Mouse (Mus musculus) induced T-regulatory cell, adult 2 months (primary cell): ENCODE measurements around the gene Ssh3.

Experiments
- DNase-seq: peaks from one replicate; pipeline ENCODE4 v3.0.0-alpha.2; 2012; ENCODE audit warnings: low read depth

Gene Ssh3

DNA sequence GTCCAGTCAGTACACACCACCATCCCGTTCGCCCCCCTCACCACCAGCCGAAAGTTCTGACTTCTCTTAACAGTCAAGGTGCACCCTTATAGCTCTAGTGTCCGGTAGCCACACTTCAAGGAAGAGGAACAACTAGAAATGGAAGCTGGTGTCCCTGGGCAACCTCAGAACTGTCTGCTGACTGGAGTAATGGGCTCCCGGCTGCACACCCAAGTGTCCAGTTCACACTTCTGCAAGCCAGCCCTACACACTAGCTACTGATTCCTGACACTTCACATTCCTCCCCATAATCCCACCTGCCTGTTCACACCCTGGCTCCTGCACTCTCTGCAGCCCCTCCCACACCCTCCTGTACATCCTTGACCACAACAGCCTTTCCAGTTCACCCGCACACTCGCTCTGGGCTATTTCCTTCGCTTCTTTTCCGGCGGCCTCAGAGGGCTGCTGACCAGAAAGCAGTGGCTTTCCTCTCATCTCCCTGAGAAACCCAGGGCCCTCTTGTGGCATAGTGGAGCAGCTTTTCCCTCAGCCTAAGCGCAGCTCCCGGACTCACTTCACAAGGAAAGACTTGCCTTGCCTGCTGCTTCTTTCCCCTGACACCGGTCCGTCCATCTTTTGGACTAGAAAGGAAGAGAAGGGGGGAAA, 52.8 kb downstream of the Ssh3 start:
- DNase-seq: peak; percentile 35

- peak; percentile 46 for DNase-seq
Measured at GRCm38 (mm10) chr19:4215451-4215840, 53.5 kb downstream of the Ssh3 start.

DNA sequence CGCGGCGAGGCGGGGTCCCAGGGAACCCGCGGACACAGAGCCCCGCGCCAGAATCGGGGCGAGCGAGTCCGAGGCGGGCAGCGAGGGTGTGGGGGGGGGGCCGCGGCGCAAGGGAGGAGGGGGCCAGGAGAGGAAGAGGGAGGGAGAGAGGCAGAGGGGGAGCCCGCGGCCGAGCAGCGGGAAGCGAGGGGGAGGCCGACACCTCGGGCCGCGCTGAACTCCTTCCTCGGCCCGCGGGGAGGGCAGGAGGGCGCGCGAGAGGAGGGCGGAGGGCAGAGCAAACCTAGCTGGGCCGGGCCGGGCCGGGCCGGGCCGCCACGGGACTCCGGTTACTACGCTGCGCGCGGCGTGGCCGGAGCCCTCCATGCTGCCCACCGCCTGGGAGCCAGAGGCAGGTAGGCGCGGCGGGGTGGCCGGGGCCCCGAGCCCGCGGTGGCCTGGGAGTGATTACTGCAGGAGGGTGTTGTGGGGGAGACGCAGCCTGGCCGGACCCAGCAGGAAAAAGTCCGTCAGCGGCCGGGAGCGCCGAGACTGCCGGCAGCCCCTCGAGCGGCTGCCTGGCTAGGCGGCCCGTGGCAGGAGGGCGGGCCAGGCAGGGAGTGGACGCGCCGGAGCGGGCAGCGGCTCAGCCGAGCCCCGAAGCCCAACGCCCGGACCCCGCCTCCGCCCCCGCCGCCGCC, 54.1 kb downstream of the Ssh3 start:
- peak; percentile 56 for DNase-seq

DNA sequence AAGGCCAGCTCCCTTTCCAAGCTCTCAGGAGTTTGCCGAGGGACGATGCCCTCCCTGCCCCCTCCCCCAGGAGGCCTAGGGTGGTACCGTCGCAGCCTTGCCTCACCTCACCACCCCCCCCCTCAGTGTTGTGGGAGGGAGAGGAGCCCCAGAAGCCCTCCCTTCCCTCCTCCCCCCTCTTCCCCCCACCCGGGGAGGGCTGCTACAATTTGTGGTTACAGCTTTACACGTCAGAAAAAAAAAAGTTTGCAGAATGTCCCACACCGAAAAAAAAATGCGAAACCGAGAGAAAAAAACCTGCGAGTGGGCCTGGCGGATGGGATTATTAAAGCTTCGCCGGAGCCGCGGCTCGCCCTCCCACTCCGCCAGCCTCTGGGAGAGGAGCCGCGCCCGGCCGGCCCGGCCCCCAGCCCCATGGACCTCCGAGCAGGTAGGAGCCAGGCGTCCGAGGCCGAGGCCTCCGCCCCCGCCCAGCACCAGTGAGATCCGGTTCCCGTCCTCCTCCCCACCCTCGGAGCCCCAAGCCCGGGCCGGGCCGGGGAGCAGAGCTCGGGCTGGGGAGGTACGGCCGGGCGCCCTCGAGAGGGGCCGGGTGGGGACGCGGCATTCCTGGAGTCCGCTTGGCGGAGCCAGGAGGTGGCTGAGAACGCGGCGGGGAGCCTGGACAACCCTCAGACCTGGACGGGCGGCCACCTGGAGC, 54.8 kb downstream of the Ssh3 start, which contains the start of the genes Clcf1 and AC109138.7:
TSS of gene Clcf1 (plus strand) at position 168 of the 700 bp plus-strand sequence.
TSS of gene AC109138.7 (plus strand) at position 287 of the 700 bp plus-strand sequence.
- DNase-seq: peak; percentile 92

GRCm38 (mm10) chr19:4213524-4213974, 55.4 kb downstream of the Ssh3 start:
- peak; percentile 58 for DNase-seq

DNA sequence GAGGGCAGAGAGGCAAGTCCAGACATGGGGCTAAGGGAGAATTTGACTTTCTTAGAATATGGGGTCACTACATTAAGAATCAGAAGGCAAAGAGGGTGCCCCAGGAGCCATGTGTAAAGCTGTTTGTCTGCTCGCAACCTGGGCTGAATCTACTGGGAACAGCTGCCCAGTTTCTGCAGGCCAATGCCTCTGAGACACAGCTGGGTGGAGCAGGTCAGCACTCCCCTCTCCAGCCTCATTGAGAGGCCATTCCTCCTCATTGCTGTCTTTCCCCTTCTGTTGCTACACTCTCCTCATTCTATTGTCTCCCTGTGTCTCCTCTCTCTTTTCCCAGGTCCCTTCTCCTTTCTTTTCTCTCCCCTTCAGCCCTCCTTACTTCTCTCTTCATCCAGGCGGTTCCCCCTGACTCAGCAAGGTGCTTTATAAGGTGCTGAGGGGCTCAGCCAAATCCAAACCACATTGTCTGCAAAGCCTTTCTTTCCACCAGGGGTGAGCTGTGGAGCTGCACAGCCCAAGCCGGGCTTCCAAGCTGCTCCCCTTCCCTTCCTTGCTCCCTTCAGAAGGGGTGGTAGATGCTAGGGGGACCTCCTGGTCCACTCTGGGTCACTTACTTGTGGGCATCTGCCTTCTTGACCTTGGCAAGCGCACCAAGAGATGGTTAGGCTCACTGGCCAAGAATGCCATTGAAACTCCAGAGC, 56.9 kb downstream of the Ssh3 start:
- no peak for DNase-seq
